Mouse (Mus musculus) myocyte (in vitro differentiated cells): Measurements from ENCODE around the gene 6430571L13Rik. TPM values are rescaled to one million over a fixed set of nuclear protein-coding genes. Genes with fewer than 3 reads are reported as not detected.

Experiments
- H3K27me3 ChIP-seq: one replicate; pipeline ENCODE4 v1.6.1; 2011; ENCODE audit not compliant: control insufficient read depth, insufficient read depth, insufficient read length
- H3K36me3 ChIP-seq: one replicate; pipeline ENCODE4 v1.6.1; 2011; ENCODE audit not compliant: control insufficient read depth, insufficient read depth
- H3K4me2 ChIP-seq: one replicate; pipeline ENCODE4 v1.6.1; 2011; ENCODE audit warnings: low read depth, control low read depth
- H3K4me3 ChIP-seq: one replicate; pipeline ENCODE4 v1.5.1; 2011; ENCODE audit warnings: mild to moderate bottlenecking, control low read depth, moderate library complexity
- H3K79me2 ChIP-seq: one replicate; pipeline ENCODE4 v1.6.1; 2011; ENCODE audit not compliant: control insufficient read depth, insufficient read depth
- H3ac ChIP-seq: one replicate; pipeline ENCODE4 v1.6.1; 2011; ENCODE audit not compliant: control insufficient read depth, insufficient read length
- CEBPB ChIP-seq: IDR thresholded peaks from 2 replicates; pipeline ENCODE4 v1.6.1; 2011; ENCODE audit warnings: mild to moderate bottlenecking, moderate library complexity; ENCODE audit not compliant: poor library complexity, insufficient read depth, severe bottlenecking
- E2F4 ChIP-seq: IDR thresholded peaks from one replicate; pipeline ENCODE4 v1.6.1; 2011; ENCODE audit warnings: mild to moderate bottlenecking, control low read depth, moderate library complexity; ENCODE audit not compliant: insufficient read depth
- MAX ChIP-seq: IDR thresholded peaks from one replicate; pipeline ENCODE4 v1.6.1; 2011; ENCODE audit warnings: low read depth, mild to moderate bottlenecking, control low read depth
- MYOD1 ChIP-seq, 3 experiments: IDR thresholded peaks; one replicate each; pipeline ENCODE4 v1.6.1; 2011; ENCODE audit warnings: control low read depth in 2 of 3, low read depth in 2 of 3, mild to moderate bottlenecking in 2 of 3, moderate library complexity in 1 of 3; ENCODE audit not compliant: insufficient read length in 2 of 3, control insufficient read depth in 1 of 3
- MYOG ChIP-seq, 3 experiments: IDR thresholded peaks; one replicate each; pipeline ENCODE4 v1.6.1; 2011; ENCODE audit warnings: control low read depth in 2 of 3, low read depth in 2 of 3, mild to moderate bottlenecking in 2 of 3; ENCODE audit not compliant: insufficient read length in 2 of 3, control insufficient read depth in 1 of 3, insufficient read depth in 1 of 3
- POLR2A ChIP-seq: IDR thresholded peaks from one replicate; pipeline ENCODE4 v1.6.1; 2011; ENCODE audit warnings: low read depth, mild to moderate bottlenecking, control low read depth, moderate library complexity; ENCODE audit not compliant: insufficient read length
- POLR2AphosphoS2 ChIP-seq: IDR thresholded peaks from one replicate; pipeline ENCODE4 v1.6.1; 2011; ENCODE audit warnings: low read depth, control low read depth; ENCODE audit not compliant: insufficient read length
- REST ChIP-seq: IDR thresholded peaks from one replicate; pipeline ENCODE4 v1.6.1; 2011; ENCODE audit warnings: mild to moderate bottlenecking, control low read depth, moderate library complexity; ENCODE audit not compliant: insufficient read depth, insufficient read length
- SRF ChIP-seq: IDR thresholded peaks from one replicate; pipeline ENCODE4 v1.6.1; 2011; ENCODE audit warnings: low read depth; ENCODE audit not compliant: control insufficient read depth, insufficient read length
- TCF12 ChIP-seq: IDR thresholded peaks from one replicate; pipeline ENCODE4 v1.6.1; 2011; ENCODE audit warnings: mild to moderate bottlenecking, control low read depth; ENCODE audit not compliant: poor library complexity, insufficient read depth, severe bottlenecking
- TCF3 ChIP-seq: IDR thresholded peaks from one replicate; pipeline ENCODE4 v1.6.1; 2011; ENCODE audit warnings: low read depth, control low read depth; ENCODE audit not compliant: insufficient read length
- USF1 ChIP-seq: IDR thresholded peaks from one replicate; pipeline ENCODE4 v1.6.1; 2011; ENCODE audit warnings: low read depth, mild to moderate bottlenecking, control low read depth, moderate library complexity
- polyA plus RNA-seq: library from polyadenylated mRNA; unstranded; fragments of >200 nt; fragmentation: generic; extraction: Trizol; gene quantifications from one replicate; pipeline ENCODE4 v1.2.1, GENCODE M21; 2012; ENCODE audit warnings: missing spikeins

6430571L13Rik gene
- polyA plus RNA-seq, 1 experiment: 0.38 TPM

- TF ChIP-seq MYOD1 (IDR thresholded peaks at IDR 0.05; ENCODE audit: control insufficient read depth in 1 of 3, insufficient read length in 2 of 3, low read depth in 2 of 3) (no peak), TCF3 (no peak), POLR2A (no peak), MYOG (IDR thresholded peaks at IDR 0.05; ENCODE audit: control insufficient read depth in 1 of 3, insufficient read depth in 1 of 3, insufficient read length in 2 of 3, low read depth in 2 of 3) (no peak)
- H3K4me3 ChIP-seq: no peak overlapping the region
- H3K4me2 ChIP-seq: no peak overlapping the region
- H3K36me3 ChIP-seq: no peaks in the 10 kb centered on the region
- H3ac ChIP-seq: no peak overlapping the region
- H3K27me3 ChIP-seq: peaks cover 12% of the 10 kb centered on the region
- H3K79me2 ChIP-seq: no peaks in the 10 kb centered on the region
Observed at GRCm38 (mm10) chr9:107312811-107313584, 27.4 kb upstream of the 6430571L13Rik start.

- TF ChIP-seq MAX: no peak
- TF ChIP-seq SRF: no peak
- TF ChIP-seq TCF12: no peak
- TF ChIP-seq TCF3: no peak
- TF ChIP-seq CEBPB: no peak
- TF ChIP-seq E2F4: no peak
- TF ChIP-seq REST: no peak
- no peak for TF ChIP-seq USF1
- TF ChIP-seq MYOG (IDR thresholded peaks at IDR 0.05; ENCODE audit: control insufficient read depth in 1 of 3, insufficient read depth in 1 of 3, insufficient read length in 2 of 3, low read depth in 2 of 3): no peak
- TF ChIP-seq MYOD1 (IDR thresholded peaks at IDR 0.05; ENCODE audit: control insufficient read depth in 1 of 3, insufficient read length in 2 of 3, low read depth in 2 of 3): no peak
- no peak for TF ChIP-seq POLR2AphosphoS2
Observed at GRCm38 (mm10) chr9:107313926-107314325, 26.5 kb upstream of the 6430571L13Rik start.

GRCm38 (mm10) chr9:107315791-107316190 lies 24.6 kb upstream of the 6430571L13Rik start:
- H3K4me3 ChIP-seq: no peak overlapping the region
- no peak overlapping the region for H3ac ChIP-seq
- H3K36me3 ChIP-seq: no peaks in the 10 kb centered on the region
- TF ChIP-seq MYOG (IDR thresholded peaks at IDR 0.05; ENCODE audit: control insufficient read depth in 1 of 3, insufficient read depth in 1 of 3, insufficient read length in 2 of 3, low read depth in 2 of 3) (no peak), MAX (no peak), POLR2A (no peak), TCF3 (no peak)
- H3K79me2 ChIP-seq: no peaks in the 10 kb centered on the region
- no peak overlapping the region for H3K4me2 ChIP-seq
- H3K27me3 ChIP-seq: peaks cover 12% of the 10 kb centered on the region

More at GRCm38 (mm10) chr9:107313926-107314325, 26.5 kb upstream of the 6430571L13Rik start:
- no peaks in the 10 kb centered on the region for H3K36me3 ChIP-seq
- H3K4me2 ChIP-seq: no peak overlapping the region
- no peaks in the 10 kb centered on the region for H3K79me2 ChIP-seq
- H3K27me3 ChIP-seq: peaks cover 12% of the 10 kb centered on the region
- no peak overlapping the region for H3K4me3 ChIP-seq
- no peak overlapping the region for H3ac ChIP-seq

- Histone ChIP-seq H3K4me2 (no peak overlapping the region), H3K4me3 (no peak overlapping the region), H3K27me3 (no peaks in the 10 kb centered on the region), H3ac (no peak overlapping the region), H3K36me3 (no peaks in the 10 kb centered on the region), H3K79me2 (no peaks in the 10 kb centered on the region)
- TF ChIP-seq MYOD1 (IDR thresholded peaks at IDR 0.05; ENCODE audit: control insufficient read depth in 1 of 3, insufficient read length in 2 of 3, low read depth in 2 of 3): peak in 1 of 3 experiments; percentile 36
- no peak for TF ChIP-seq SRF
Observed at GRCm38 (mm10) chr9:107322461-107323050, 17.8 kb upstream of the 6430571L13Rik start.

GRCm38 (mm10) chr9:107323558-107323957 lies 16.8 kb upstream of the 6430571L13Rik start:
- H3K4me3 ChIP-seq: no peak overlapping the region
- H3K79me2 ChIP-seq: no peaks in the 10 kb centered on the region
- H3K4me2 ChIP-seq: no peak overlapping the region
- TF ChIP-seq MYOD1 (IDR thresholded peaks at IDR 0.05; ENCODE audit: control insufficient read depth in 1 of 3, insufficient read length in 2 of 3, low read depth in 2 of 3): peak; percentile 42 to 85 (median 66)
- TF ChIP-seq TCF12: peak; percentile 31
- no peak for TF ChIP-seq USF1
- no peak for TF ChIP-seq POLR2A
- no peak for TF ChIP-seq CEBPB
- TF ChIP-seq MYOG (IDR thresholded peaks at IDR 0.05; ENCODE audit: control insufficient read depth in 1 of 3, insufficient read depth in 1 of 3, insufficient read length in 2 of 3, low read depth in 2 of 3): peak; percentile 70 to 89 (median 72)
- no peaks in the 10 kb centered on the region for H3K36me3 ChIP-seq
- no peak overlapping the region for H3ac ChIP-seq
- no peaks in the 10 kb centered on the region for H3K27me3 ChIP-seq
